Mouse (Mus musculus) embryonic facial prominence, embryonic 13.5 days (tissue): ENCODE measurements around the gene Sox3. TPM values are rescaled to one million over a fixed set of nuclear protein-coding genes. Genes with fewer than 3 reads are reported as not detected.

Experiments used
- ATAC-seq: fragments of 200-750 bp; cut with Nextera tagmentation; 2 replicates; pipeline ENCODE4 v1.8.0; 2017; ENCODE audit warnings: low read depth; ENCODE audit not compliant: insufficient number of reproducible peaks, insufficient read depth, low FRiP score, low TSS enrichment
- H3K27ac ChIP-seq: fragments of 300-500 bp; sonication (generic); 2 replicates; pipeline ENCODE4 v1.5.1; 2015; ENCODE audit warnings: moderate library complexity, mild to moderate bottlenecking, inconsistent platforms
- H3K27me3 ChIP-seq: fragments of 300-500 bp; sonication (generic); 2 replicates; pipeline ENCODE4 v1.6.1; 2015; ENCODE audit warnings: mild to moderate bottlenecking, inconsistent platforms
- H3K36me3 ChIP-seq: fragments of 300-500 bp; sonication (generic); 2 replicates; pipeline ENCODE4 v1.6.1; 2015; ENCODE audit warnings: mild to moderate bottlenecking, inconsistent platforms
- H3K4me1 ChIP-seq: fragments of 300-500 bp; sonication (generic); 2 replicates; pipeline ENCODE4 v1.6.1; 2015; ENCODE audit warnings: inconsistent platforms
- H3K4me2 ChIP-seq: fragments of 300-500 bp; sonication (generic); 2 replicates; pipeline ENCODE4 v1.6.1; 2015; ENCODE audit warnings: moderate library complexity, mild to moderate bottlenecking, inconsistent platforms
- H3K4me3 ChIP-seq: fragments of 300-500 bp; sonication (generic); 2 replicates; pipeline ENCODE4 v1.5.1; 2015; ENCODE audit warnings: mild to moderate bottlenecking, inconsistent platforms
- H3K9ac ChIP-seq: fragments of 300-500 bp; sonication (generic); 2 replicates; pipeline ENCODE4 v1.6.1; 2015; ENCODE audit warnings: mild to moderate bottlenecking, inconsistent platforms
- H3K9me3 ChIP-seq: fragments of 300-500 bp; sonication (generic); 2 replicates; pipeline ENCODE4 v1.6.1; 2016; ENCODE audit warnings: inconsistent platforms
- WGBS: fragments of 180-500 bp; shearing (Covaris S2); methylation state at CpG from one replicate; pipeline ENCODE4 v1.1.7; 2015; ENCODE audit warnings: mixed read lengths; 5-methylcytosine and 5-hydroxymethylcytosine counted together
- polyA plus RNA-seq: library from polyadenylated mRNA; unstranded; fragments of >200 nt; fragmentation: Nextera tagmentation; extraction: Ambion mirVana; gene quantifications from 2 replicates; pipeline ENCODE4 v1.2.1, GENCODE M21; 2015

Gene Sox3
- polyA plus RNA-seq, 1 experiment from 2014 or later = 0.10 TPM

DNA sequence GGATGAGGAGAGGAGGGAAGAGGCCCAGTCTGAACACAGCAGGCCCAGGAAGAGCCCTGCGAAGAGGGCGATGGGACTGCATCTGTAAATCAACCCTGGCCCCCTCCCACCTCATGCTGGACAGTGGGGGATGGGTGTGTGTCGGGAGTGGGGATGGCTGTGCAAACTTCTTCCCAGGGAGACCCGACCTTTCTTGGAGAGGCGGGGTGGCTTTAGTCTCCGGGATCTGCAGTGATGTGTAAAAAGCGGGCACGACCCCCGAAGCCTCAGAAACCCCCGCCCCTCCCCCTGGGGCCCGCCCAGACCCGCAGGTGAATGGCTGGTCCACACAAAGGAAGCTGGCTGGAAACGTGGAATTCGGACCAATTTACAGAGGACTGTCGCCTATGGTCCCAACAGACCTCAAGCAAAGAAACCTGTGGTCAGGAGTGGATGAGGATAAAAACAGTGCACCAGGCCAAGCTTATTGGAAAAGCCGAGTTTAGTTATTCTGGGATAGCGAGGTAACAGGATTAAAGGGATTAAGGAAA is 3.2 kb downstream of the Sox3 start:
- Histone ChIP-seq H3K27me3 (peaks cover 85% of the 10 kb centered on the region), H3K36me3 (no peaks in the 10 kb centered on the region), H3K4me3 (no peak overlapping the region), H3K4me2 (no peak overlapping the region), H3K27ac (no peak overlapping the region), H3K9me3 (no peaks in the 10 kb centered on the region), H3K4me1 (peaks cover 10% of the 10 kb centered on the region; the same call in 1 of the 2 replicates), H3K9ac (no peak overlapping the region)
- WGBS = 24% methylated on average over 17 of the region's 17 CpGs
- ATAC-seq = no peak
